Mouse (Mus musculus): ENCODE results near the gene Vipr1. TPM values are rescaled to one million over a fixed set of nuclear protein-coding genes. Genes with fewer than 3 reads are reported as not detected.

Vipr1 gene
- 1 to 10 TPM in 1 of 2 experiments, under 1 TPM in 1; 0.42 to 1.7 TPM for total RNA-seq (2023)

GRCm38 (mm10) chr9:121642401-121643181, at the start of gene Vipr1:
Vipr1 (plus strand) TSS chr9:121642716.

GRCm38 (mm10) chr9:121642001-121642400, 515 bp upstream of the Vipr1 start, which contains the start of gene Lyzl4:
Lyzl4 (minus strand) TSS chr9:121642096.

GRCm38 (mm10) chr9:121704646-121705625, 62.4 kb downstream of the Vipr1 start, which contains the start of gene Sec22c:
Sec22c (minus strand) TSS chr9:121705490.

GRCm38 (mm10) chr9:121709898-121710583, 67.5 kb downstream of the Vipr1 start, which contains the start of gene Ss18l2:
Ss18l2 (plus strand) TSS chr9:121710329.

GRCm38 (mm10) chr9:121718792-121719318, 76.3 kb downstream of the Vipr1 start, which contains the start of gene Nktr:
Nktr (plus strand) TSS chr9:121719169.

Other genes with a start within 250 kb of the Vipr1 start
- not detected for gene Cck, start 147.0 kb upstream of the Vipr1 start, total RNA-seq (2023)
- not detected for gene Lyzl4, start 620 bp upstream of the Vipr1 start, total RNA-seq (2023)
- 10 to 100 TPM; 27.3 to 30.4 TPM for gene Sec22c, start 62.8 kb downstream of the Vipr1 start, total RNA-seq (2023)
- 10 to 100 TPM; 21.7 to 27.0 TPM for gene Ss18l2, start 67.6 kb downstream of the Vipr1 start, total RNA-seq (2023)
- 100 to 1,000 TPM; 140 to 158 TPM for gene Nktr, start 76.5 kb downstream of the Vipr1 start, total RNA-seq (2023)
- under 1 TPM; 0.15 to 0.40 TPM for gene Zfp651, start 116.6 kb downstream of the Vipr1 start, total RNA-seq (2023)
- not detected for gene Klhl40, start 134.9 kb downstream of the Vipr1 start, total RNA-seq (2023)
- not detected for gene Hhatl, start 149.8 kb downstream of the Vipr1 start, total RNA-seq (2023)
- not detected for gene Ccdc13, start 196.7 kb downstream of the Vipr1 start, total RNA-seq (2023)
- 10 to 100 TPM; 28.5 to 29.6 TPM for gene Higd1a, start 215.6 kb downstream of the Vipr1 start, total RNA-seq (2023)

All from neutrophil, adult 83 days (primary cell).